Mouse (Mus musculus) lung, adult 2 months (tissue): ENCODE measurements around the gene Zfp579.

Experiments
- CTCF ChIP-seq: fragments of 200-500 bp; IDR thresholded peaks from 2 replicates; pipeline ENCODE4 v1.5.1; 2011; ENCODE audit warnings: mild to moderate bottlenecking, low read length, control low read depth; ENCODE audit not compliant: insufficient read depth
- POLR2A ChIP-seq: fragments of 200-500 bp; IDR thresholded peaks from 2 replicates; pipeline ENCODE4 v1.6.1; 2011; ENCODE audit warnings: low read depth, mild to moderate bottlenecking, control low read depth, low read length, borderline replicate concordance; ENCODE audit errors: extremely low read depth

- TF ChIP-seq POLR2A (no peak), CTCF (no peak)
These were observed 59.1 kb downstream of the Zfp579 start for GRCm38 (mm10) chr7:4936832-4937231.
